Mouse (Mus musculus) neural tube, embryonic 14.5 days (tissue): Measurements from ENCODE around the gene Thoc3. TPM values are rescaled to one million over a fixed set of nuclear protein-coding genes. Genes with fewer than 3 reads are reported as not detected.
A peak's percentile ranks its signal among the peaks of the same experiment; 100 is the strongest.

Experiments used
- ATAC-seq: fragments of 200-750 bp; cut with Nextera tagmentation; 2 replicates; pipeline ENCODE4 v1.8.0; 2017; ENCODE audit warnings: low read depth, mild to moderate bottlenecking, moderate TSS enrichment, moderate library complexity
- H3K27ac ChIP-seq: fragments of 300-500 bp; sonication (generic); 2 replicates; pipeline ENCODE4 v1.5.1; 2014; ENCODE audit warnings: low read depth, mild to moderate bottlenecking, control low read depth, low read length, moderate library complexity, mixed read lengths
- H3K27me3 ChIP-seq: fragments of 300-500 bp; sonication (generic); 2 replicates; pipeline ENCODE4 v1.6.1; 2014; ENCODE audit warnings: low read length; ENCODE audit not compliant: control insufficient read depth, insufficient read depth
- H3K36me3 ChIP-seq: fragments of 300-500 bp; sonication (generic); 2 replicates; pipeline ENCODE4 v1.6.1; 2014; ENCODE audit warnings: low read length, mixed read lengths; ENCODE audit not compliant: control insufficient read depth, insufficient read depth
- H3K4me1 ChIP-seq: fragments of 300-500 bp; sonication (generic); 2 replicates; pipeline ENCODE4 v1.6.1; 2014; ENCODE audit warnings: low read length; ENCODE audit not compliant: control insufficient read depth, insufficient read depth
- H3K4me2 ChIP-seq: fragments of 300-500 bp; sonication (generic); 2 replicates; pipeline ENCODE4 v1.6.1; 2014; ENCODE audit warnings: mild to moderate bottlenecking, low read depth, low read length, control low read depth
- H3K4me3 ChIP-seq: fragments of 300-500 bp; sonication (generic); 2 replicates; pipeline ENCODE4 v1.5.1; 2014; ENCODE audit warnings: low read depth, low read length, control low read depth, mixed read lengths
- H3K9ac ChIP-seq: fragments of 300-500 bp; sonication (generic); replicated peaks from 2 replicates; pipeline ENCODE4 v1.6.1; 2014; ENCODE audit warnings: low read depth, mild to moderate bottlenecking, control low read depth, low read length, mixed read lengths
- H3K9me3 ChIP-seq: fragments of 300-500 bp; sonication (generic); 2 replicates; pipeline ENCODE4 v1.6.1; 2016; ENCODE audit warnings: low read length; ENCODE audit not compliant: control insufficient read depth
- WGBS: fragments of 180-500 bp; shearing (Covaris S2); extraction: QIAGEN DNeasy Blood & Tissue Kit; methylation state at CpG from one replicate; pipeline ENCODE4 v1.1.7; 2014; 5-methylcytosine and 5-hydroxymethylcytosine counted together
- polyA plus RNA-seq: library from polyadenylated mRNA; unstranded; fragments of >200 nt; fragmentation: Nextera tagmentation; extraction: Ambion mirVana; gene quantifications from 2 replicates; pipeline ENCODE4 v1.2.1, GENCODE M21; 2014

Gene Thoc3
- polyA plus RNA-seq, 1 experiment from 2014 or later = 91.0 TPM

DNA sequence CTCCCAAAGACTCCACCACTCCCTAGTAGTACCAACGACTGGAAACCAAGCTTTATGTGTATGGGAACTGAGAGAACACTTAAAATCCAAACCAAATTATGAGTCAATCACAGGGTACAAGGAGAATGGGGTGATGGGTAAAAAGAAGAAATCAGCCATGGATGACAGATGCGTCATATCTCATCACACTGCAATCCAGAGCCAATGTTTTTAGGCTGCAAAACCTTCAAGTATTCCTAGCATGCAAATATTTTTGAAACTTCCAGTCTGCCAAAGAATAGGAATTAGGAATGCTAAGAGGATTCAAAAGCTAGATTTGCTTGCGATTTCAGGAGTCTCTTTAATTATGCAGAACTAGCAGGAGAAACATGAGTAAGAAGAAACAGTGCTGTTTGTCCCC is 39.9 kb downstream of the Thoc3 start:
- 84% methylated on average over 3 of the region's 3 CpGs for WGBS

DNA sequence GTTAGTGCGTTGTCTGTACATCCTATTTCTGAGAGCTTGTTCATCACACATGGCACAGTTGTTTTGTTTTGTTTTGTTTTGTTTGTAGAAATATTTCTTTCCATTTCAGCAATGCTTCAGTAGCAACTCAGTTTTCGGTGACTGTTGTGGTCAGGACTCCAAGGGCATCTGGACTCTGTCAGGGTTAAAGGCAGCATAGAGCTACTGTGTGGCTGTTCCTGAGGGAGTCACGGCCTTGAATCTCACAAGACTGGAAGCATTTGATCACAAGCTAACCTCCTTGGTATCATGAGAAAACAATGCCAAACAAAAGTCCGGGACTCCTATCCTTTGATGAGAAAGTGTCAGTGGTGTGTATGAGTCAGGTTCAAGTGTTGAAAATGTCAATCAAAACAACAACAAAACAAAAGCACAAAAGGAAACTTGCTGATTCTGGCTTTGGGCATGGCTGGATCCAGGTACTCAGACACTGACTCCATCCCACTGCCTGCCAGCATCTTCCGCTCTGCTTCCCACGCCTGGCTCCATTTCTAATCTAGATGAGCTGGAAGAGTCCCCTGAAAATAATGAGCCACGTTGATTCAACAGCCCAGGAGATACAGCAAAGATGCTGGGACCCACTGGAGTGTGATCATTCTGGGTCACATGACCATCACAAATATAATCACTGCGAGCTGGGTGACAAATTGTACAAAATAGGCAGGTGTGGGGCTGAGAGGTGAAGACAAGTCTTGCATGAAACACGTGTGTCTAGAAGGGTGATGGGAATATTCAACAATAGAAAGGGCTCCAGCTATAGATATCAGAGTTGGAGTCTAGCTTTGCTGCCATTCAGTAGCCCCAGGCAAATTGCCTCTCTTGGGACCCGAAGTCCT is 41.6 kb downstream of the Thoc3 start:
- ATAC-seq = no peak
- H3K27ac ChIP-seq = no peak overlapping the region
- WGBS = 81% methylated on average over 10 of the region's 10 CpGs
- no peak overlapping the region for H3K4me3 ChIP-seq
- no peaks in the 10 kb centered on the region for H3K27me3 ChIP-seq
- no peaks in the 10 kb centered on the region for H3K36me3 ChIP-seq
- H3K4me2 ChIP-seq = no peak overlapping the region
- no peaks in the 10 kb centered on the region for H3K9me3 ChIP-seq
- no peak overlapping the region for H3K9ac ChIP-seq
- H3K4me1 ChIP-seq = peaks cover 5% of the 10 kb centered on the region; the same call in 1 of the 2 replicates

More for the DNA sequence above, 39.9 kb downstream of the Thoc3 start:
- H3K36me3 ChIP-seq = no peaks in the 10 kb centered on the region
- ATAC-seq = no peak
- H3K27me3 ChIP-seq = no peaks in the 10 kb centered on the region
- no peak overlapping the region for H3K4me2 ChIP-seq
- H3K9ac ChIP-seq = no peak overlapping the region
- no peak overlapping the region for H3K4me3 ChIP-seq
- H3K9me3 ChIP-seq = no peaks in the 10 kb centered on the region
- peaks cover 5% of the 10 kb centered on the region; the same call in 1 of the 2 replicates for H3K4me1 ChIP-seq
- no peak overlapping the region for H3K27ac ChIP-seq

DNA sequence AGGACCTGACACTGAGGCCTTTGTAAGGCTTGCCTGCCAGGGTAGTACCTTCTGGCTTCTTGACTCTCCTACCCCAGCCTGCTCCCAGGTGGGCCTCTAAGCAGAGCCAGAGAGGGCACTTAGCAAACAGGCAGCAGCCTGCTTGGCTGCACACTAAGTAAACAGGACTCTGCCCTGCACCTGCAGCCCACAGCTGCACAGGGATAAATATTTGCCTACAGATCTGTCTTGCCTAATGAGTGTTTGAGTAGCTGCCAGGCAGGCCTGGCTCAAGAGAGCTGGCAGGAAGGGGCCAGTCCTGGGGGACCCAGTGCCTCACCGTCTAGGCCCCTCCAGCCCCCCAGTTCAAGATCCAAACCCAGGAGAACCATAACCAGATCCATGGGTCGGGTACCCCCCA is 43.4 kb downstream of the Thoc3 start:
- no peaks in the 10 kb centered on the region for H3K36me3 ChIP-seq
- H3K9me3 ChIP-seq = no peaks in the 10 kb centered on the region
- no peak overlapping the region for H3K9ac ChIP-seq
- peaks cover 5% of the 10 kb centered on the region; the same call in 1 of the 2 replicates for H3K4me1 ChIP-seq
- H3K27ac ChIP-seq = peak overlapping the region; percentile 2; the same call in 1 of the 2 replicates
- ATAC-seq = peak; percentile 76
- 42% methylated on average over 2 of the region's 2 CpGs for WGBS
- H3K4me3 ChIP-seq = no peak overlapping the region
- H3K27me3 ChIP-seq = no peaks in the 10 kb centered on the region
- H3K4me2 ChIP-seq = no peak overlapping the region

DNA sequence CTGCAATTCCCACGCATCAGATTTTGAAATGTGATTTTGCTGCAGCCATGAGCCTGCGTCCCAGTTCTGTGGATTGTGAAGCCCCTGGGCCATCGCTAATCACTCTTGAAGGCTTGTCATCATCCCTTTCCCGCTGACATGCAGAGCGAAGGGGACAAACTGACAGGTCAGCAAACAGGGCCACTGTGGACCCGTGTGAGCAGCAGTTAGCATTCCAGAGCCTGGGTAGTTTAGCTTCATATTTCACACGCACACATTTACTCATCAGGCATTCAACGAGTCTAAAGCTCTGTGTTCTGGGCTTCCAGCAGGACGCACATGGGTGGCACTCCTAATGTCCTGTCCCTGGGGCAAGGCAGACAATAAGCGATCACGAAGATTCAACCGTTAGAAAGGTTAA is 48.4 kb downstream of the Thoc3 start:
- no peak for ATAC-seq
- 66% methylated on average over 12 of the region's 12 CpGs for WGBS
- no peaks in the 10 kb centered on the region for H3K9me3 ChIP-seq
- no peaks in the 10 kb centered on the region for H3K36me3 ChIP-seq
- H3K27me3 ChIP-seq = no peaks in the 10 kb centered on the region
- H3K9ac ChIP-seq = no peak overlapping the region
- H3K4me2 ChIP-seq = no peak overlapping the region
- H3K27ac ChIP-seq = no peak overlapping the region
- no peak overlapping the region for H3K4me3 ChIP-seq
- peaks cover 11% of the 10 kb centered on the region for H3K4me1 ChIP-seq

DNA sequence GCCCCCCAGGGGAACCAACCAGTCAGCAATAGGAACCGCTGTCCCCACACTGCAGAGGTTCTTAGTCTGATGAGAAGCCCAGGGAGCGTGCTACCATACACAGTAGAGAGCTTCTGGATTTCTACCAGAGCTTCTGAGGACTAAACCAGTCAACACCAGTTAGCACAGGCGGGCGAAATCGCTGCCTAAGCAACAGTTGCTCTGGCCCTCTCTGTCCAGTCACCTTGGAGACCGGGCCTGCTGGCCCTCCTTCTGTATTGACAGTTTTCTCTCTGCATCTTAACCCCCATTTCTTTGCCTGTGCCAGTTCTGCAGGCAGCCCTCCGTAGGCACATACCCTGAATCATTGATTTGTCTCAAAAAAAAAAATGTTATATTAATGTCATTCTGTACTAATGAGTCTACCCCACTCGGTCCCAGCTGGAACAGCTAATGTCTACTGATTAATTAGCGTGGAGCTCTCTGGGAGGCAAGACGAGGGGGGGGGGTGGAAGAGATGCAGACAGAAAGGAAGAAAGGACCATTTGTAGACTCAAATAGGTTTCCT is 49.8 kb downstream of the Thoc3 start:
- Histone ChIP-seq H3K27ac (0 out of 2 replicates have a peak overlapping the region, but pooled peaks have one; percentile 10), H3K4me2 (no peak overlapping the region), H3K36me3 (no peaks in the 10 kb centered on the region), H3K9ac (no peak overlapping the region), H3K27me3 (no peaks in the 10 kb centered on the region), H3K4me3 (no peak overlapping the region), H3K9me3 (no peaks in the 10 kb centered on the region), H3K4me1 (peaks cover 6% of the 10 kb centered on the region; the same call in 1 of the 2 replicates)
- 53% methylated on average over 10 of the region's 10 CpGs for WGBS
- no peak for ATAC-seq

DNA sequence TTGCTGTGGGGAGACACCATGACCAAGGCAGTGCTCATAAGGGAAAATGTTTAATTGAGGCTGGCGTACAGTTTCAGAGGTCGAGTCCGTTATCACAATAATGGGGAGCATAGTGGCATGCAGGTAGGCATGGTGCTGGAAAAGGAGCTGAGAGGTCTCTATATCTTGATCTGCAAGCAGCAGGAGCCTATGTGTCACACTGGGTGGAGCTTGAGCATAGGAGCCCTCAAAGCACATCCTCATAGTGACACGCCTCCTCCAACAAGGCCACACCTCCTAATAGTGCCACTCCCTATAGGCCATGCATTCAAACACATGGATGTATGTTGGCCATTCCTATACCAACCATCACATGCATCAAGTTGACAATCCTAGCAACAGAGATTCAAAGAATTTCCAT is 53.6 kb downstream of the Thoc3 start:
- Histone ChIP-seq H3K4me2 (no peak overlapping the region), H3K4me3 (no peak overlapping the region), H3K4me1 (peaks cover 11% of the 10 kb centered on the region), H3K36me3 (no peaks in the 10 kb centered on the region), H3K27me3 (no peaks in the 10 kb centered on the region), H3K27ac (no peak overlapping the region), H3K9ac (no peak overlapping the region), H3K9me3 (no peaks in the 10 kb centered on the region)
- WGBS = 83% methylated on average over 4 of the region's 4 CpGs
- no peak for ATAC-seq

DNA sequence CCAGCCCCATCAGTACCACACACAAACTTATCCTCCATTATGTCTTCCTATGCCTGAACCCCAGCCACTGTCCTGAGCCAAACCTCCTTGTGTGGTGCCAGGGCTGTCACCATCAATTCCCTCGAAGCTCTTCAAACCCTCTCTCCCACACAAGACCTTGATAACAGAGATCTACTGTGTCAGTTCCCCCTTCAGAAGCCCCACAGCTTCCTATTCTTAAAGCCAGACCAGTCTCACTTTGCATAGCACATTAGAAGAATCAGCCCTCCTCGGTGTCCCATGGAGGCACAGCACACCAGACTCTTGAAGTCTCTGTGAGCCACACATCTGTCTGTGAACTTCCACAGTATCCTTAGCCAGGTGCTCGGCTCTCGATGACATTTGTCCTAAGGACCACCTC is 55.9 kb downstream of the Thoc3 start:
- H3K9me3 ChIP-seq = no peaks in the 10 kb centered on the region
- no peak overlapping the region for H3K4me3 ChIP-seq
- no peak overlapping the region for H3K9ac ChIP-seq
- H3K4me2 ChIP-seq = no peak overlapping the region
- peaks cover 5% of the 10 kb centered on the region; the same call in 1 of the 2 replicates for H3K4me1 ChIP-seq
- H3K27me3 ChIP-seq = no peaks in the 10 kb centered on the region
- no peaks in the 10 kb centered on the region for H3K36me3 ChIP-seq
- ATAC-seq = no peak
- H3K27ac ChIP-seq = no peak overlapping the region
- 78% methylated on average over 4 of the region's 4 CpGs for WGBS

DNA sequence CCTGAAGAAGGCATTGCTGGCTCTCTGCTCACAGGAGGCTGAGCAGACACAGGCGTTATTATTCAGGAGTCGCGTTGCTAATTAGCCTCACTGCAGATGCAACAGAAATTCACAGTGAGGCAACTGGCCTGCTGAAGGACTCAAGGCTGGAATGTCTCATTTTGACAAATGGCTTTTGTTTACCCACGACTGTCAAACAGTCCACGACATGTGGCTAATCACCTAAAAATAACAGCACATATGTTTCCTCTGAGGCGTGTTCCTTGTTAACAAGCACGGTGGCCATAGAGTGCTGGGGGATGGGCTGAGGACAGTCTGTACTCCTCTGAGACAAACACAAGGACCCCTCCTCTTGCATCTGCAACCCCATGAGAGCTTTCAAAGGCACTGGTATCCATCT is 56.4 kb downstream of the Thoc3 start:
- WGBS = 9% methylated on average over 7 of the region's 7 CpGs
- no peaks in the 10 kb centered on the region for H3K9me3 ChIP-seq
- H3K4me2 ChIP-seq = no peak overlapping the region
- H3K4me3 ChIP-seq = no peak overlapping the region
- ATAC-seq = 0 out of 2 replicates have a peak, but pooled peaks have one; percentile 41
- no peak overlapping the region for H3K9ac ChIP-seq
- H3K27me3 ChIP-seq = no peaks in the 10 kb centered on the region
- H3K4me1 ChIP-seq = peaks cover 5% of the 10 kb centered on the region; the same call in 1 of the 2 replicates
- peak overlapping the region; percentile 7; the same call in 1 of the 2 replicates for H3K27ac ChIP-seq
- H3K36me3 ChIP-seq = no peaks in the 10 kb centered on the region

DNA sequence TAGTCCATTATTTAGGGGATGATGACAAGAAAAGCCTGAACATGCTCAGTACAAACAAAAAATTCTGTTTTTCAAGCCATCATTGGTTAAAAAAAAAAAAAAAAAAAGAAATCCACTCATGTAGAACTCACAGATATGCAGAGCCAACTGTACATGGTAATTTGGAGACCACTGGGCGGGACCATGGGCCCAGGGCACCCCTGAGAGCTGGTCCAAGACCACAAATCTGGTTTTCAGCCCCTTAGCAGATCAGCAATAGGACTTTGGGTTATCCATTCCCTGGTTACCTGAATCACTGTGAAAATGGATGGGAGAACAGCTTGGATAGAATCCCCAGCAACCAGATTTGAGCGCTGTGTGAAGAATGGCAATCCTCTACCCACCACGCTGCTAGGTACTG is 57.0 kb downstream of the Thoc3 start:
- 82% methylated on average over 3 of the region's 3 CpGs for WGBS
- H3K27ac ChIP-seq = no peak overlapping the region

More for the DNA sequence above, 57.0 kb downstream of the Thoc3 start:
- no peak for ATAC-seq
- H3K27me3 ChIP-seq = no peaks in the 10 kb centered on the region
- no peaks in the 10 kb centered on the region for H3K9me3 ChIP-seq
- H3K4me2 ChIP-seq = no peak overlapping the region
- H3K4me1 ChIP-seq = peaks cover 5% of the 10 kb centered on the region; the same call in 1 of the 2 replicates
- no peak overlapping the region for H3K9ac ChIP-seq
- no peaks in the 10 kb centered on the region for H3K36me3 ChIP-seq
- H3K4me3 ChIP-seq = no peak overlapping the region
